Mouse (Mus musculus) midbrain, embryonic 10.5 days (tissue): ENCODE measurements around the gene Hnrnpab. TPM values are rescaled to one million over a fixed set of nuclear protein-coding genes. Genes with fewer than 3 reads are reported as not detected.
A peak's percentile ranks its signal among the peaks of the same experiment; 100 is the strongest.

ENCODE experiments used
- DNase-seq: peaks from one replicate; pipeline ENCODE4 v3.0.0-alpha.2; 2017; ENCODE audit warnings: low spot score
- H3K27ac ChIP-seq: fragments of 300-500 bp; sonication (generic); replicated peaks from 2 replicates; pipeline ENCODE4 v1.5.1; 2016; ENCODE audit warnings: mild to moderate bottlenecking
- H3K27me3 ChIP-seq: fragments of 300-500 bp; sonication (generic); 2 replicates; pipeline ENCODE4 v1.6.1; 2016; ENCODE audit warnings: low read depth, mild to moderate bottlenecking; ENCODE audit not compliant: poor library complexity, severe bottlenecking
- H3K36me3 ChIP-seq: fragments of 300-500 bp; sonication (generic); 2 replicates; pipeline ENCODE4 v1.6.1; 2016; ENCODE audit warnings: mild to moderate bottlenecking, moderate library complexity
- H3K4me1 ChIP-seq: fragments of 300-500 bp; sonication (generic); 2 replicates; pipeline ENCODE4 v1.6.1; 2016
- H3K4me3 ChIP-seq: fragments of 300-500 bp; sonication (generic); 2 replicates; pipeline ENCODE4 v1.5.1; 2016; ENCODE audit warnings: mild to moderate bottlenecking, moderate library complexity
- H3K9me3 ChIP-seq: fragments of 300-500 bp; sonication (generic); replicated peaks from 2 replicates; pipeline ENCODE4 v1.6.1; 2016; ENCODE audit warnings: mild to moderate bottlenecking
- WGBS: fragments of 180-500 bp; shearing (Covaris S2); methylation state at CpG from one replicate; pipeline ENCODE4 v1.1.7; 2016; 5-methylcytosine and 5-hydroxymethylcytosine counted together
- polyA plus RNA-seq: library from polyadenylated mRNA; unstranded; fragments of >200 nt; fragmentation: Nextera tagmentation; extraction: Ambion mirVana; gene quantifications from 2 replicates; pipeline ENCODE4 v1.2.1, GENCODE M21; 2016

The Hnrnpab gene
- polyA plus RNA-seq: 587 and 631 TPM in 2 replicates

- H3K36me3 ChIP-seq: peaks cover 45% of the 10 kb centered on the region
- H3K9me3 ChIP-seq: no peaks in the 10 kb centered on the region
Measured at GRCm38 (mm10) chr11:51606447-51607095, at the start of gene Hnrnpab. TSS of gene Hnrnpab (minus strand) at chr11:51606847.

DNA sequence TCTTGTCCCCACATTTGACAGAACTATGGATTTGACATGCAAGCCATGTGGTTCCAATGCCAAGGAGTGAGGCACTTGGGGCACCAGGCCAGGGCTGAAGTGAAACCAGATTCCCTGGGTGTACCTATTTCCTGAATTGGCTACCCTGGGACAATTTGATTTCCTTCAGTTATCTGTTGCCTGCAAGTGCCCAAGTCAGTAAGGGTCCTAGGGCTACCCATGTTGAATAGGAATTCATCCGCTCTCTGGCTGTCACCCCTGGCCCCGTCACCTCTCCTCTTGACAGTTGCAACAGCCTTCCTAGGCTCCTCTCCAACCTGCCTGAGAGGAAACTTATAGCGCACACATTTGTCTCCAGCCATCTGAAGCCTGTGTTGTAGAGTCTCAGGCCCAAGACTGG is 48.2 kb upstream of the Hnrnpab start:
- Histone ChIP-seq H3K4me1 (peaks cover 14% of the 10 kb centered on the region), H3K4me3 (no peak overlapping the region), H3K9me3 (no peaks in the 10 kb centered on the region), H3K27ac (no peak overlapping the region), H3K36me3 (no peaks in the 10 kb centered on the region), H3K27me3 (peaks cover 26% of the 10 kb centered on the region)
- DNase-seq: no peak
- WGBS: 93% methylated on average over 3 of the region's 3 CpGs

More at GRCm38 (mm10) chr11:51606447-51607095, at the start of gene Hnrnpab:
- under 1% methylated on average over 91 of the region's 91 CpGs for WGBS
- Histone ChIP-seq H3K4me1 (peaks cover 45% of the 10 kb centered on the region), H3K27ac (peak within 1 kb of the TSS; percentile 100), H3K27me3 (no peaks in the 10 kb centered on the region), H3K4me3 (peak within 1 kb of the TSS; percentile 100)
- DNase-seq: peak; percentile 98

GRCm38 (mm10) chr11:51653736-51654135 is 47.1 kb upstream of the Hnrnpab start:
- H3K9me3 ChIP-seq: no peaks in the 10 kb centered on the region
- H3K4me3 ChIP-seq: no peak overlapping the region
- H3K27me3 ChIP-seq: peaks cover 36% of the 10 kb centered on the region
- no peaks in the 10 kb centered on the region for H3K36me3 ChIP-seq
- H3K4me1 ChIP-seq: peaks cover 26% of the 10 kb centered on the region
- WGBS: 92% methylated on average over 6 of the region's 6 CpGs
- H3K27ac ChIP-seq: no peak overlapping the region
- no peak for DNase-seq

- H3K27ac ChIP-seq: no peak overlapping the region
- peaks cover 36% of the 10 kb centered on the region for H3K27me3 ChIP-seq
- no peaks in the 10 kb centered on the region for H3K9me3 ChIP-seq
- DNase-seq: no peak
- no peak overlapping the region for H3K4me3 ChIP-seq
- H3K36me3 ChIP-seq: no peaks in the 10 kb centered on the region
- H3K4me1 ChIP-seq: peaks cover 34% of the 10 kb centered on the region
- WGBS: 88% methylated on average over 4 of the region's 4 CpGs
Measured at GRCm38 (mm10) chr11:51652889-51653418, 46.3 kb upstream of the Hnrnpab start.

- H3K9me3 ChIP-seq: no peaks in the 10 kb centered on the region
- peak within 1 kb of the TSS; percentile 72 for H3K4me3 ChIP-seq
- peaks cover 49% of the 10 kb centered on the region for H3K4me1 ChIP-seq
- peak within 1 kb of the TSS; percentile 88 for H3K27ac ChIP-seq
- peaks cover 3% of the 10 kb centered on the region for H3K36me3 ChIP-seq
- under 1% methylated on average over 70 of the region's 70 CpGs for WGBS
- peaks cover 36% of the 10 kb centered on the region for H3K27me3 ChIP-seq
- peak; percentile 77 for DNase-seq
Measured at GRCm38 (mm10) chr11:51650691-51651515, 44.3 kb upstream of the Hnrnpab start, which contains the start of the genes N4bp3 and D930048N14Rik. TSS of gene N4bp3 (minus strand) at chr11:51650842. TSS of gene D930048N14Rik (plus strand) at chr11:51650954.

- Histone ChIP-seq H3K27ac (peak overlapping the region; percentile 88), H3K9me3 (no peaks in the 10 kb centered on the region), H3K4me1 (peaks cover 49% of the 10 kb centered on the region), H3K4me3 (peak overlapping the region; percentile 72), H3K36me3 (peaks cover 10% of the 10 kb centered on the region), H3K27me3 (peaks cover 36% of the 10 kb centered on the region)
- no peak for DNase-seq
- WGBS: under 1% methylated on average over 30 of the region's 30 CpGs
Measured at GRCm38 (mm10) chr11:51650261-51650660, 43.6 kb upstream of the Hnrnpab start.

DNA sequence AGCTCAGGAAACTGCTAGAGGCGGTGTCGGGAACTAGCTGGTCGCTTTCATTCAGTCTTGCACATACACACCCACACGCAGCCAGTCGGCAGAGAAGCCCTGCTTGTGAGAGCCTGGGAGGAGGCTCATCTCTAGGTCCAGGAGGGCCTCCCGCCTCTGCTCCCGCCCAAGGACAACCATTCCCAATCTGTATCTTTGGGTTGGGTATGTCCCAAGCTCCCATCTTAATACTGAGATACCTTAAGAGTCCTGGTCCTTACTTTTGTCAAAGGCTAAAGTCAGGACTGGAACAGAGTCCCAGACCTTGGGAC is 43.2 kb upstream of the Hnrnpab start:
- WGBS: 3% methylated on average over 7 of the region's 7 CpGs
- peaks cover 36% of the 10 kb centered on the region for H3K27me3 ChIP-seq
- peak overlapping the region; percentile 72 for H3K4me3 ChIP-seq
- H3K4me1 ChIP-seq: peaks cover 49% of the 10 kb centered on the region
- peaks cover 14% of the 10 kb centered on the region for H3K36me3 ChIP-seq
- DNase-seq: peak; percentile 46
- H3K27ac ChIP-seq: peak overlapping the region; percentile 88
- no peaks in the 10 kb centered on the region for H3K9me3 ChIP-seq

DNA sequence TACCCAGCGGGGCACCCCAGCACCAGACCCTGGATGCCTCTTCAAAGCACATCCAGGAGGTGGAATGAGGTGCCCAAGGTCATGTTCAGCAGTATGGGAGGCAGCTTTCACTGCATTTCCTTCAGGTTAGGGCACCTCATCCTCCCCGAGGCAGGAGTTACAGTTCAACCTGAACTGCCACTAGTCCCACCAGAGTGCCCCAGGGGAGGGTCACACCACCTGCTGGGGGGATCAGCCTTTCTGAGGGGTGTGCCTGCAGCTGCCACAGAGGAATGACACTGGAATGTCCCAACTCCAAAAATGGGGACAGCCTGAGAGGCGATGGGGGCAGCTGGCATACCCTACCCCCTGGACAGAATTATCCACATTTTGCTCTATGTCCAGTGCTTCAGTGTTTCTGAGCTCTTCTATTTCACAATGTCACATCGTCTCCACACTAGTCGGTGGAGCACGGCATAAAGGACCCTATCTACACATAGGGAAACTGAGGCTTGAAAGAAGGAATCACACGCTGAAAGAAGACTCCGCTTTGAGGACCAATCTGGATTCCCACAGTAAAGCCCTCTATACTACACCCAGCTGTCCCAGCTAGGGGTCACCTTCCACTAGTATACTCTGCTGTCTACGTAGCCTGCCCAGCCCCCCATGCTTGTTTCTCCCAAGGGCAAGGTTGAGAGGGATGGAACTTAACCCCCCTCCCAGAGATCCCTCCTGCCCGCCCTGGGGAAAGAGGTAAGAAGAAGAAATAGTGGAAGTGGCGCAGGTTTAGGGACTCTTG is 42.7 kb upstream of the Hnrnpab start:
- H3K27me3 ChIP-seq: peaks cover 39% of the 10 kb centered on the region
- peak overlapping the region; percentile 72 for H3K4me3 ChIP-seq
- peaks cover 19% of the 10 kb centered on the region for H3K36me3 ChIP-seq
- DNase-seq: no peak
- WGBS: 14% methylated on average over 11 of the region's 11 CpGs
- H3K4me1 ChIP-seq: peaks cover 49% of the 10 kb centered on the region
- peak overlapping the region; percentile 88 for H3K27ac ChIP-seq
- H3K9me3 ChIP-seq: no peaks in the 10 kb centered on the region

GRCm38 (mm10) chr11:51648566-51648965 is 41.9 kb upstream of the Hnrnpab start:
- peaks cover 27% of the 10 kb centered on the region for H3K36me3 ChIP-seq
- DNase-seq: peak; percentile 89
- WGBS: 5% methylated on average over 3 of the region's 3 CpGs
- H3K27ac ChIP-seq: peak overlapping the region; percentile 88
- H3K4me1 ChIP-seq: peaks cover 56% of the 10 kb centered on the region
- no peaks in the 10 kb centered on the region for H3K9me3 ChIP-seq
- peaks cover 47% of the 10 kb centered on the region for H3K27me3 ChIP-seq
- peak overlapping the region; percentile 72 for H3K4me3 ChIP-seq

DNA sequence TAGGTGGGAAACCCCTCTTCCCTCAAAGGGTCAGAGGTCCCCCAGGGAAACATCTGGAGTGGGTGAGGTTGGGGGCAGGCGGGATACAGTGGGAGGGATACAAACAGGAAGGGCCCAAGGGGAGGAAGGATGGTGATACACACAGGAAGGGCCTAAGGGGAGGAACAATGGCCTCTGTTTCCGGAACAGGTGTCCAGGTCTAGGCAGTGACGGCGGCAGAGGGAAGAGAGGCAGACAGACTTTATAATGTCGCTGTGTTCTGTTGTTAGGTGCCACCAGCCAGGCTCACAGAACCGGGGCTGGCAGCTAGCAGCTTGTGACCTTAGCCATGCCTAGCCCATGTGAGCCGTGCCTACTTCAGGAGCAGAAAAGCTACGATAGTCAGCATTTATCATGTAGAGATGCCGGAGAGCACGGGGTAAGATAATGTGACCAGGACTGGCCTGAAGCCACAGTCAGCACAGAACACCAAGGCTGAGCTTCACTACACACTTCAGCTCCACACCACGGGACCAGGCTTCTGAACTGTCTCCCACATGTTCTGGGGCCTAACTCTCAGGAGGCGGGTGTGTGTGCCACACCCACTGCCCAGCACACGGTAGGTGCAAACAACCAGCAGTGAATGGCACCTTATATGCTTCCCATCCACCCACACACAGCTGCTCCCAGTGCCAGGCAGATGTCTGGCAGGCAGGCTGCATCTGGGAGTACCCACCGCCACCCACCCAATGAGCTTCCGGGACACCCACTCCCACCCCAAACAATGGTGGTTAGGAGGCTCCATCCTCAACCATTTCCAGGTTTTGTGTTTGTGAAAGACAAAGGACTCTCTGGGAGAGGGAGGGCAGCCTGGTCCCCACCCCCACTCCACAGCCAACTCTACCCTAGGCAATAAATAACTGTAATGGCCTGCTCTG is 40.4 kb upstream of the Hnrnpab start:
- Histone ChIP-seq H3K4me3 (no peak overlapping the region; the same call in 1 of the 2 replicates), H3K27me3 (peaks cover 42% of the 10 kb centered on the region), H3K4me1 (peaks cover 56% of the 10 kb centered on the region), H3K36me3 (peaks cover 42% of the 10 kb centered on the region), H3K27ac (peak overlapping the region; percentile 88), H3K9me3 (no peaks in the 10 kb centered on the region)
- 85% methylated on average over 15 of the region's 15 CpGs for WGBS
- DNase-seq: no peak

GRCm38 (mm10) chr11:51646245-51646644 is 39.6 kb upstream of the Hnrnpab start:
- 84% methylated on average over 7 of the region's 7 CpGs for WGBS
- peak overlapping the region; percentile 88; the same call in 1 of the 2 replicates for H3K27ac ChIP-seq
- no peak for DNase-seq

More at GRCm38 (mm10) chr11:51646245-51646644, 39.6 kb upstream of the Hnrnpab start:
- Histone ChIP-seq H3K27me3 (peaks cover 34% of the 10 kb centered on the region), H3K4me1 (peaks cover 55% of the 10 kb centered on the region), H3K9me3 (no peaks in the 10 kb centered on the region), H3K36me3 (peaks cover 47% of the 10 kb centered on the region), H3K4me3 (no peak overlapping the region)
